Mouse (Mus musculus): Measurements from ENCODE around the gene Hemk1.

- no peak for TF ChIP-seq CTCF (IDR thresholded peaks at IDR 0.05; ENCODE audit: borderline replicate concordance, control insufficient read depth, extremely low read depth, insufficient read depth, low read length, poor library complexity)
- TF ChIP-seq POLR2A (IDR thresholded peaks at IDR 0.05; ENCODE audit: control insufficient read depth, extremely low read depth, insufficient read depth, low read length, poor library complexity), result no peak
Measured at GRCm38 (mm10) chr9:107305012-107305411, 33.1 kb downstream of the Hemk1 start.

All from thymus, adult 2 months (tissue).